Mouse (Mus musculus) frontal cortex, postnatal 10 days (tissue): ENCODE data around the gene Plscr3.
A peak's percentile ranks its signal among the peaks of the same experiment; 100 is the strongest.

Experiments
- DNase-seq, 2 experiments: peaks; one replicate each; pipeline ENCODE4 v3.0.0; 2022; ENCODE audit warnings: low spot score in 2 of 2, mixed read lengths in 1 of 2

Plscr3 gene

GRCm38 (mm10) chr11:69864138-69864860, 18.1 kb downstream of the Plscr3 start:
- no peak for DNase-seq

- DNase-seq, result no peak
Measured at GRCm38 (mm10) chr11:69865561-69865960, 19.4 kb downstream of the Plscr3 start.

GRCm38 (mm10) chr11:69867335-69867734, 21.2 kb downstream of the Plscr3 start:
- no peak for DNase-seq

GRCm38 (mm10) chr11:69870289-69871069, 24.3 kb downstream of the Plscr3 start:
- DNase-seq, result no peak

GRCm38 (mm10) chr11:69871822-69872221, 25.6 kb downstream of the Plscr3 start:
- no peak for DNase-seq

GRCm38 (mm10) chr11:69872451-69872850, 26.3 kb downstream of the Plscr3 start:
- no peak for DNase-seq

GRCm38 (mm10) chr11:69876186-69876585, 30.0 kb downstream of the Plscr3 start:
- no peak for DNase-seq

- DNase-seq, result peak; percentile 57 to 77
Measured at GRCm38 (mm10) chr11:69876867-69877266, 30.7 kb downstream of the Plscr3 start.

GRCm38 (mm10) chr11:69877878-69878277, 31.7 kb downstream of the Plscr3 start, which contains the start of gene Tmem95:
Gene Tmem95 (minus strand): TSS chr11:69878018.
- no peak for DNase-seq

GRCm38 (mm10) chr11:69878399-69878798, 32.2 kb downstream of the Plscr3 start:
- DNase-seq, result no peak

GRCm38 (mm10) chr11:69878952-69879351, 32.8 kb downstream of the Plscr3 start:
- no peak for DNase-seq

GRCm38 (mm10) chr11:69879711-69880110, 33.5 kb downstream of the Plscr3 start:
- DNase-seq, result peak in 1 of 2 experiments; percentile 8

GRCm38 (mm10) chr11:69880506-69880852, 34.3 kb downstream of the Plscr3 start:
- DNase-seq, result peak in 1 of 2 experiments; percentile 57

- DNase-seq, result peak; percentile 62 to 68
Measured at GRCm38 (mm10) chr11:69880853-69881603, 34.9 kb downstream of the Plscr3 start, which contains the start of gene Kctd11. Gene Kctd11 (minus strand): TSS chr11:69881406.

GRCm38 (mm10) chr11:69881787-69882670, 35.9 kb downstream of the Plscr3 start:
- no peak for DNase-seq

- no peak for DNase-seq
Measured at GRCm38 (mm10) chr11:69883066-69883465, 36.9 kb downstream of the Plscr3 start.

GRCm38 (mm10) chr11:69883527-69884151, 37.5 kb downstream of the Plscr3 start:
- DNase-seq, result no peak

- no peak for DNase-seq
Measured at GRCm38 (mm10) chr11:69884240-69884639, 38.1 kb downstream of the Plscr3 start.

- no peak for DNase-seq
Measured at GRCm38 (mm10) chr11:69884663-69885062, 38.5 kb downstream of the Plscr3 start.

GRCm38 (mm10) chr11:69886907-69887635, 40.9 kb downstream of the Plscr3 start:
- DNase-seq, result no peak
